Mouse (Mus musculus) T-helper 1 cell (primary cell): ENCODE measurements at regions not wholly inside any gene's neighbourhood (a gene's known extent, or its start where the extent isn't known, plus 50 kb on each side); places are given as distances from the start of the nearest gene placed in this dataset.
"Not testable (repeated sequence)": the region's sequence is repeated elsewhere in the genome, so short reads cannot be mapped to it uniquely, and the experiment has no call there.

ENCODE experiments used
- in situ Hi-C: fragments of 300-600 bp; cut with MboI, MseI; formaldehyde crosslinking; loops from one replicate; pipeline ENCODE4 v1.15.1; 2025; ENCODE audit warnings: high pct_unique_total_duplicates

- in situ Hi-C loops, result no loop called here
Measured at GRCm38 (mm10) chr4:21464456-21464855, 221.3 kb downstream of the Prdm13 start.

DNA sequence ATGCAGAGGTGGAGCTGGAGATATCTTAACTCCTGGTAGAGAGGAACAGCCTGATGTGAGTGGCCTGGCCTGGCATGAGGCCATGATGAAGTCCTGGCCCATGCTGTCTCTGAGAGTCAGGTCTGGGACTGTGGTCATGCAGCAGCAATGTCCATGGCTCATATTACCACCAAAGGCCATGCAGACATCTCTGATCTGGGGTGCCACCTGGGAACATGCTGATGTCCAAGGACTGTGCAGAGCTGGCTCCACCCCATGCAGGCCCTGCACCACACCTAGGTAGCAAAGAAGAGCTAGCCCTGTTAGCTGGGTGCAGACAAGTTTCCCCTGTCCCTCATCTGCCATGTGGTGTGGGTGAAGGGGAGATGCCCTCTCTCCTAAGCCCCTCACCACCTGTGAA is 244.5 kb downstream of the Prdm13 start:
- in situ Hi-C loops, result no loop called here

GRCm38 (mm10) chr4:21436710-21437109 is 249.1 kb downstream of the Prdm13 start:
- in situ Hi-C loops, result no loop called here

GRCm38 (mm10) chr4:21407850-21408249 is 277.9 kb downstream of the Prdm13 start:
- in situ Hi-C loops, result no loop called here

DNA sequence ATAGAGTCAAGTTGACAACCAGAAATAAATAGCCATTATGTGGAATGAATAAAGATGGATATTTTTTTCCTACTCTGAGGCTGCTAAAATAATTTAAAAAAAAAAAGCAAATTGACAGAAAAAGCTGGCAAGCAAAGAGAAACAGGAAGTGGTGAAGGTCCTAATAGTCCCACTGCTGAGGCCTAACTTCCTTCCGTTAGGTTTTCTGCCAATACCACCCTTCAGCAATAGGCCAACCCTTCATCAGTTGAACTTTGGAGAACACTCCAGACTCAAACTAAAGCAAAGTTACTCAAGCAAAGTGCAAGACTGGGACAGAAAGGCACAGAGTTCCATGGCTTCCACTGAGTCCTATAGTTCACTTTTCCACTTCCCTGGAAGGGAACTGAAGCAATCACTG is 316.4 kb downstream of the Prdm13 start:
- in situ Hi-C loops, result loop anchor here (5.0 to 25.0 kb wide), 2 partner anchors 1247 to 1382 kb away; no protein-coding TSS in a partner anchor

- in situ Hi-C loops, result loop anchor here (5.0 to 25.0 kb wide), 2 partner anchors 1246 to 1381 kb away; no protein-coding TSS in a partner anchor
Measured at GRCm38 (mm10) chr4:21368234-21369021, 317.3 kb downstream of the Prdm13 start.

- in situ Hi-C loops, result no loop called here
Measured at GRCm38 (mm10) chr4:21321769-21322168, 364.0 kb downstream of the Prdm13 start.

- in situ Hi-C loops, result not testable (repeated sequence)
Measured at GRCm38 (mm10) chr4:21309239-21309638, 376.5 kb downstream of the Prdm13 start.

DNA sequence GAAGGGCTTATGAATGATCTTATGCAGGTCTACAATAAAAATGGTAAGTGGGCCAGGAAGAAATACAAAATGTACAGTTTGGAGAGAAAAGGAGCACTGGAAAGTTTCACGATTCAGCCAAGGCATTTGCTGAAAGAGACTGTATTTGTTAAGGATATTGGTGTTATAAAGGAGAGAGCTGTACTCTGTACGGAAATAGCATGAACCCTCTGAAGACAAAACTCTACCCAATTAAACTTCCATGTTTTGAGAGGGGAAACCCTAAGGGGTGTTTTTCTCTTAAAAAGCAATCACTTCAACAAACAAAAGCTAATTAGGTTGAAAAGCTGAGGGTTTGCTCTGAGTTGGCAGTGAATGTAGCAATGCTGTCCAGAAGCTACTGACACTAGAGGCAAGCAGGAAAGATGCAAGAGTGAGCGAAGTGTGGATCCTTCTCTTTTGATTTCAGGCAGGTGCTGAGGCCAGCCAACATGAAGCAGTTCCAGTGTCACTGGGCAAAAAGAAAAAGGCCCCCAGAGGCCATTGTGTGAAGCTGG is 378.2 kb downstream of the Prdm13 start:
- in situ Hi-C loops, result no loop called here

- in situ Hi-C loops, result no loop called here
Measured at GRCm38 (mm10) chr4:21300141-21300540, 385.6 kb downstream of the Prdm13 start.

GRCm38 (mm10) chr4:21267302-21267701 is 418.5 kb downstream of the Prdm13 start:
- in situ Hi-C loops, result no loop called here

GRCm38 (mm10) chr4:21266886-21267285 is 418.9 kb downstream of the Prdm13 start:
- in situ Hi-C loops, result no loop called here

DNA sequence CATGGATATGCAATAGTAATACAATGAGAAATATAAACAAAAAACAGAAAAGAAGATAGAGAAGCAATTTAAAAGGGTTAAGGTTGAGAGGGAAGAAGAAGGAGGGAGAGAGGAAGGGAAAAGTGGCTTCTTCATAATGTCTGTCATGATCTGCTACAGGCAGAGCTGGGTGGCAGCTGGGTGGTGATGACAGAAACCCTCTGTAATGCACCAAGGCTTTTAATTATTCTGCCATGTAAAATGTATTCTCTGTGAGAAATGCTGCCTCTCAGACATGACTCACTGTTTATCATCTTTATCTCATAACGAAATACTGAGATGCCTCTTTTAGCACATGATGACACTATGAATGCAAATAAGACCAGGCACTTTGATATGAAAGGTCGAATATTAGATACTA is 435.4 kb downstream of the Prdm13 start:
- in situ Hi-C loops, result no loop called here

- in situ Hi-C loops, result no loop called here
Measured at GRCm38 (mm10) chr4:21222631-21223030, 463.1 kb downstream of the Prdm13 start.

DNA sequence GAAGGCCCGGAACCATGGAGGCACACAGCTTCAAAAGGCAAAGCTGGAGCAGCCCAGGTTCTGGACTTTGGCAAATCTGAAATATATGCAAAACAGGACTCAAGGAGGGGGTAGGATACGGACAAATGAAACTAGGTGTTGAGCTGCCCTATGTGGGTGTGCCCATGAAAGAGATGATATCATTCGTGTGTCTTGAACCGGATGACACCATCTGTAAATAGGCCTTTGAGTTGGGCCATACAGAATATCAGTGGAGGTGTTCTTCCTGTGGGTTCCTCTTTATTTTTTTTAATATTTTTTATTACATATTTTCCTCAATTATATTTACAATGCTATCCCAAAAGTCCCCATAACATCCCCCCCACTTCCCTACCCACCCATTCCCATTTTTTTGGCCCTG is 478.1 kb downstream of the Prdm13 start:
- in situ Hi-C loops, result no loop called here

GRCm38 (mm10) chr4:21195620-21196019 is 490.1 kb downstream of the Prdm13 start:
- in situ Hi-C loops, result no loop called here

DNA sequence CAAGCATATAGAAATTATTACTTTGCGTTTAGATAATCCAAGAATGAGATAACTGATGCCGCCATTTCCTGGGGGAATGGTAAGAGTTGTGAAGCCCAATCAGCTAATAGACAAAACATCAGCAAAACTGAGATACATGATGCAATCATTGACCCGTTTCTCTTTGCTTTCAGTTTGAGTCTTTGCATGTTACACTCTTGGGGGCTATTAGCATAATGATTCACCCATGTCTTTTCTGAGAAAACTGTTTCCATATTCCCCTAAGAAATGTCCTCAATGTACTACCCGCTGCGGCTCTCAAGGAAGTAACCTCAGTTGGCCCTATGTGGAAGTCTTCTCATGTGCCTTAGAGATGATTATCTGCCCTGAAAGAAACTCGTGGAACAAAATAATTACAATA is 512.0 kb downstream of the Prdm13 start:
- in situ Hi-C loops, result no loop called here

- in situ Hi-C loops, result no loop called here
Measured at GRCm38 (mm10) chr4:21173019-21173418, 512.7 kb downstream of the Prdm13 start.

DNA sequence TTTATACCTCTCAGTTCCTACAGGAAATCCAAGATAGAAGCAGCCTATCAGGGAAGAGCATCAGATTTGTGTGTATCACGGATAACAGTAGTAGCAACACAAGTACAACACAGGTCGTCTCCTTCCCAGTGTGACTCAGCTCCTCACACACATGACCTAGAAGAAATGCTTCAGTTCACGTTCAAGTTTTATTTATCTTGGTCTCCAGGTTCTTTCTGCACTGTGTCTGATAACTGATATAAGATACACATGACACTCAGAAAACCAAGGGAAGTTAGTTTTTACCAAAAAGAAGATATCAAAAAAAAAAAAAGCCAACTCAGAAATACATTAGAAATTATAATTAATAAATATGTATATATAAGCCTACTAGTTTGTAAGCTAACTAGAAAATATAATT is 515.0 kb downstream of the Prdm13 start:
- in situ Hi-C loops, result no loop called here

- in situ Hi-C loops, result no loop called here
Measured at GRCm38 (mm10) chr4:21162124-21162523, 523.6 kb downstream of the Prdm13 start.

GRCm38 (mm10) chr4:21125892-21126291 is 559.9 kb downstream of the Prdm13 start:
- in situ Hi-C loops, result no loop called here

- in situ Hi-C loops, result no loop called here
Measured at GRCm38 (mm10) chr4:21095741-21096140, 590.0 kb downstream of the Prdm13 start.

DNA sequence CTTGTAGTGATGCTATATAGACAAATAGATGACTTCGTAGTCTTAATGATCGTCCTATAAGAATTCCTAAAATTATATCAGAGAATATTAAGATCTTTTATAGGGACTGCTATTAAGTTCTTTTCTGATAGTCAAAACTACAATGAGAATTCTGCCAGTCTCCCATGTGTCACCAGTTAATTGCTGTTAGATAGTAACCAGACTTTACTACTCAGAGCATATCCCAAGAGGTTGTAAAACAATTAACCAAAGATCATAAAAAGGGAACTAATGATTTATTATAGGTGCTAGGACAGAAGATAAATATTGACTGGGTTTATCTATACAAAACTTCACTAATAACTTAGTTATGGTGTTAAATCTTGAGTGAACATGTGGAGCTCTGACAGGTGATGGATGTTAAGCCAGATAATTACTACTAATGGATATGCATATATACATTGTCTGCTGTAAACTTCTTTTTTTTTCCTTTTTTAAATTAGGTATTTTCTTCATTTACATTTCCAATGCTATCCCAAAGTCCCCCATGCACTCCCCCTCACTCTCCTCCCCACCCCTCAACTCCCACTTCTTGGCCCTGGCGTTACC is 615.5 kb downstream of the Prdm13 start:
- in situ Hi-C loops, result no loop called here
